Mouse (Mus musculus) spleen, adult 2 months (tissue): Measurements from ENCODE around the gene Ttc41. TPM values are rescaled to one million over a fixed set of nuclear protein-coding genes. Genes with fewer than 3 reads are reported as not detected.
A peak's percentile ranks its signal among the peaks of the same experiment; 100 is the strongest.
"Not testable (repeated sequence)": the region's sequence is repeated elsewhere in the genome, so short reads cannot be mapped to it uniquely, and the experiment has no call there.

Experiments
- DNase-seq, 2 experiments: peaks; one replicate each; pipeline versions ENCODE4 v3.0.0 to v3.0.0-alpha.2; 2012 to 2021; ENCODE audit warnings: low spot score in 2 of 2, low read depth in 1 of 2
- H3K27ac ChIP-seq: fragments of 200-500 bp; 2 replicates; pipeline ENCODE4 v1.5.1; 2012; ENCODE audit warnings: low read length, inconsistent platforms; ENCODE audit not compliant: insufficient read depth
- H3K27me3 ChIP-seq: fragments of 200-500 bp; 2 replicates; pipeline ENCODE4 v1.6.1; 2012; ENCODE audit warnings: mild to moderate bottlenecking, moderate library complexity, low read length, inconsistent platforms; ENCODE audit not compliant: control insufficient read depth, insufficient read depth
- H3K36me3 ChIP-seq: fragments of 200-500 bp; 2 replicates; pipeline ENCODE4 v1.6.1; 2012; ENCODE audit warnings: mild to moderate bottlenecking, low read length, inconsistent platforms; ENCODE audit not compliant: control insufficient read depth, insufficient read depth
- H3K4me1 ChIP-seq: fragments of 200-500 bp; 2 replicates; pipeline ENCODE4 v1.6.1; 2011; ENCODE audit warnings: inconsistent platforms; ENCODE audit not compliant: control insufficient read depth, insufficient read depth, insufficient read length
- H3K4me3 ChIP-seq: fragments of 200-500 bp; 2 replicates; pipeline ENCODE4 v1.5.1; 2011; ENCODE audit warnings: mild to moderate bottlenecking, inconsistent platforms; ENCODE audit not compliant: insufficient read depth, insufficient read length; ENCODE audit errors: extremely low read depth
- CTCF ChIP-seq: fragments of 200-500 bp; IDR thresholded peaks from 2 replicates; pipeline ENCODE4 v1.5.1; 2011; ENCODE audit warnings: mild to moderate bottlenecking, inconsistent platforms; ENCODE audit not compliant: insufficient read depth, insufficient read length, insufficient replicate concordance; ENCODE audit errors: extremely low read depth
- POLR2A ChIP-seq: fragments of 200-500 bp; IDR thresholded peaks from 2 replicates; pipeline ENCODE4 v1.6.1; 2011; ENCODE audit warnings: low read depth, low read length, inconsistent platforms
- WGBS: fragments of 180-500 bp; shearing (Covaris S2); methylation state at CpG from one replicate; pipeline ENCODE4 v1.1.7; 2018; 5-methylcytosine and 5-hydroxymethylcytosine counted together
- polyA plus RNA-seq: library from polyadenylated mRNA; depleted of rRNA; stranded (reverse); fragments of >200 nt; gene quantifications from 2 replicates; pipeline ENCODE4 v1.2.3, GENCODE M21; 2012; rRNA removed

Ttc41 gene
- polyA plus RNA-seq = 0.43 and 0.58 TPM in 2 replicates

DNA sequence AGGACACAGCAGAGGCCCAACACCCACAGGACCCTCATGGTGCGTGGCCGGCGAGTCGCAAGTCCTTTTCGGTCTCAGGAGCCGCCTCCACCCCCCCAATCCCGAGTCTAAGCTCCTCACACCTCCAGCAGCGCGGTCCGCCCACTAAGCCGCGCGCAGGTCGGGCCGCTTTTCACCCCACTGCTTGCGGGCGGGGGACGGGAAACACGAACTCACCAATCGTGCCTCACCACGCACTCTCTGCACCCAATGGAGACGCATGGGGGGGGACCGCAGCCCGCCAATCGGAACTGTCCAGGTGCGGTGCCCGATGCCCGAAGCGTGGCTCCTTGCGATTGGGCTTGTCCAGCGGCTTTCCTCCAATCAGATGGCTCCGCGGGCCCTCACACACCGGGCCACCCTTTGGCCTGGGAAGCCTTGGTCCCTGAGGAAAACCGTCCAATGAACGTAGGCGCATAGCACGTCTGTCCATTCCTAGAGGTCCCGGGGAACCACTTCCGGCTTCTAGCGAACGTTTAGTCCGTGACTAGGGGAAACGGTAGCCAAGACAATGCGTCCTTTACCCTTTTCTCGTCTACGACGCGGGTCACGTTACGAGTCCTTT lies at the start of gene Ttc41, which contains the start of gene Hsp90b1:
Gene Ttc41, plus strand, starts transcription at position 494 of the 604 bp plus-strand sequence.
Gene Hsp90b1, minus strand, starts transcription at position 192 of the 604 bp plus-strand sequence.
- peak within 1 kb of the TSS; percentile 99 for H3K27ac ChIP-seq
- TF ChIP-seq POLR2A = peak; percentile 97
- TF ChIP-seq CTCF = no peak
- H3K27me3 ChIP-seq = no peaks in the 10 kb centered on the region
- DNase-seq = peak; percentile 96 to 99
- H3K36me3 ChIP-seq = peaks cover 23% of the 10 kb centered on the region
- peaks cover 7% of the 10 kb centered on the region; the same call in 1 of the 2 replicates for H3K4me1 ChIP-seq
- peak within 1 kb of the TSS; percentile 83 for H3K4me3 ChIP-seq
- WGBS = under 1% methylated on average over 51 of the region's 51 CpGs

DNA sequence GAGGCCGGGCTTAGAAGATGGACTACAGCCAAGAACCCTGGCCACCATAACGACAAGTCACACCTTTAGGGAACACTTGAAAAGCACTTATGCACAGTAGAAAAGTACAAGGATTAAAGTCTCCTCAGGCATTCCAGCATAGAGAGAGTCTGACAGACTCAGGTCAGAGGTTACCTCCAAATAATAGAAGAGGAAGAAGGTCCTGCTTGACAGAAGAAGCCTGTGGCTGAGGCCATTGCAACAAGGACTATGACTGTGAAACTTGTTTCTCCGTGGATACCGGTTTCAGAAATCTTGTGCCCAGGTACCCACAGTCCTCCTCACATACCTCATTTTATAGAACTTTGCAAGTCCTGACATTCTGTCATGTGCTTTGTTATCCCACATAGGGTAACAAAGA lies 35.1 kb upstream of the Ttc41 start:
- not testable (repeated sequence) for H3K27me3 ChIP-seq
- WGBS = 82% methylated on average over 4 of the region's 4 CpGs

DNA sequence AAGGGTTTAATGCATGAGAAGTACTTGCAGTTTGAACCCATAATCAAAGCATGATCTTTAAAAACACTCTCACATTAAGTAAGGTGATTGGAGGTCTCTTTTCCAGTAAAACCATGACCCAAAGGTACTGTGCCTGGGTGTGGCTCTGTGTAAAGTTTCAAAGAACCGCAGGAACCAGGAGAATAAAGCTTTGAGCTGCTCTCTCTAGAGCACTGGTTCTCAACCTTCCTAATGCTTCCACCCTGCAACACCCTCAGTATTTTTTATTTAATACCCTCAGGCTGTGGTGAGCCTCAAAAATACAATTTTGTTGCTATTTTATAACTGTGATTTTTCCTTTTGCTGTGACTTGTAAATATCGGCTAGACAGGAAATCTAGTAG lies 20.8 kb upstream of the Ttc41 start:
- not testable (repeated sequence) for H3K4me3 ChIP-seq, H3K36me3 ChIP-seq, H3K27me3 ChIP-seq, H3K4me1 ChIP-seq, H3K27ac ChIP-seq, DNase-seq
- WGBS = 27% methylated on average over 2 of the region's 2 CpGs

More for the DNA sequence above, 35.1 kb upstream of the Ttc41 start:
- not testable (repeated sequence) for H3K4me3 ChIP-seq, DNase-seq, H3K27ac ChIP-seq, H3K4me1 ChIP-seq, H3K36me3 ChIP-seq

DNA sequence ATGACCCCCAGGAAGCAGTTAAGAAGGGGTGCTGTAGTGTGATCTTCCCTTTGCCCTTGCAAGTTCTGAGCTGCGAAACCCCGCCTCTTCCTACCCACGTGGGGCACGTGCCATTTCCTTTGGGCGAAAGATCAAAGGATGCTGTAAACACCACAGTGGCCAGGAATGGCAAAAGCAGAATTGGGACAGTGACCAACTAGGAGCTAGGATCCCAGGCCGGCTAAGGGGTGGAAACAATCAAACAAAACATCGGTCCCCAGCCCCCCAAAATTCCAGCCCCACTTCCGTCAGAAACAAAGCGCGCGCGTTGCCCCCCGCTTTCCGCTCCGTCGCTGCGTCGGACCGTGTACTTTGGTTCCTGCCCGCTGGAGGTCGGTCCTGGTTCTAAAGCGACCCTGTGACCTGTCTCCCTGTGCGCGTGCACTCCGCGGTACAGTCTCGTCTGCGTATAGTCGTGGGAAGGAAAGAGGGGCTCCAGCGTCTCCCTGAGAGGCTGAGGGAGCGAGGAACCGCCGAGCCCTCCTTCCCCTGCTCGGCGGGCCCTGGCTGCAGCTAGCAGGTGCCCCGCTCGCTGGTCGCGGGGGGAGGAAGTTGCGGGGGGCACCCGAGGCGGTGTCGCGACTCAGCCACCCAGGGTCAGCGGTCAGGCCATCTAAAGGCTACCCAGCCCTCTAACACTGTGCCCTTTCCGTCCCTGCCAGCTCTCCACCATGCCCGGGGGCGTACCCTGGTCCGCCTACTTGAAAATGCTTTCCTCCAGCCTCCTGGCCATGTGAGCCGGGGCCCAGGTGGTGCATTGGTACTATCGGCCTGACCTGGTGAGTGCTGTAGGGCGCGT lies 20.2 kb upstream of the Ttc41 start:
- 1% methylated on average over 52 of the region's 53 CpGs for WGBS
- peak overlapping the region; percentile 79 for H3K4me3 ChIP-seq
- not testable (repeated sequence) for H3K27me3 ChIP-seq, H3K36me3 ChIP-seq, H3K4me1 ChIP-seq
- peak overlapping the region; percentile 88 for H3K27ac ChIP-seq
- DNase-seq = peak; percentile 72 to 80

DNA sequence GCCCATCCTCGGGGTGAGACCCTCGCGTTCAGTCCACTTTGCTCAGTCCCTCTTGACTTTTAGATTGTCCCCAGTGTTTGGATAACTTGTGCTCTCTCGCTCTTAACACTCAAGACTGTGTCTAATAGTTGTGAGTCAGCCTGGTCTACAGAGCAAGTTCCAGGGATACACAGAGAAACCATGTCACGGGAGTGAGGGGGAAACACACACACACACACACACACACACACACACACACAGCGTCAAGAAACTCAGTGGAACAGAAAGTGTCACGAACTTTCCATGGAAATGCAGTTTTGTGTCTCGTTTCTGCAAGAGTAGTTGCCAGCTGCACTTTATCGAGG lies 19.6 kb upstream of the Ttc41 start:
- not testable (repeated sequence) for H3K27me3 ChIP-seq, H3K36me3 ChIP-seq, H3K4me1 ChIP-seq, DNase-seq, H3K27ac ChIP-seq
- peak overlapping the region; percentile 79 for H3K4me3 ChIP-seq
- WGBS = 11% methylated on average over 9 of the region's 9 CpGs

DNA sequence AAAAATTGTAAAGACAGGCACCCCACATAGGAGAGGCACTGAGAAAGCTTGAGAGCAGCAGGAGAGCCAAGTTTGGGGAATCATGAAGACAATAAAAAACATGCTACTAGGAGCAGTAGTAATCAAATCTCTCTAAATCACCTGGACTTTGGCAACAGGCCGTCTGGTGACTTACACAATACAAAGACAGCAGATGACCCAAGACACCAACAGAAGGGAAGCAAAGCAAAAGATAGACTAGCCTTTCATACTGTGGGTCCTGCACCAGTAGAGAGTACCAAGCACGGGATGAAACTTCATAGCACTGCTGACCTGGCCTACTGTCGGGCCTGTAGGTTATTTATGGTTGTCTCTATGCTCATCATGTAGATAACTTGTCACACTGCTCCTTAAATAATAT lies 5.4 kb upstream of the Ttc41 start:
- peaks cover 3% of the 10 kb centered on the region; the same call in 1 of the 2 replicates for H3K4me1 ChIP-seq
- TF ChIP-seq CTCF (no peak), POLR2A (no peak)
- peaks cover 47% of the 10 kb centered on the region for H3K36me3 ChIP-seq
- 81% methylated on average over 3 of the region's 3 CpGs for WGBS
- H3K27me3 ChIP-seq = no peaks in the 10 kb centered on the region
- H3K27ac ChIP-seq = no peak overlapping the region
- no peak for DNase-seq
- H3K4me3 ChIP-seq = no peak overlapping the region

DNA sequence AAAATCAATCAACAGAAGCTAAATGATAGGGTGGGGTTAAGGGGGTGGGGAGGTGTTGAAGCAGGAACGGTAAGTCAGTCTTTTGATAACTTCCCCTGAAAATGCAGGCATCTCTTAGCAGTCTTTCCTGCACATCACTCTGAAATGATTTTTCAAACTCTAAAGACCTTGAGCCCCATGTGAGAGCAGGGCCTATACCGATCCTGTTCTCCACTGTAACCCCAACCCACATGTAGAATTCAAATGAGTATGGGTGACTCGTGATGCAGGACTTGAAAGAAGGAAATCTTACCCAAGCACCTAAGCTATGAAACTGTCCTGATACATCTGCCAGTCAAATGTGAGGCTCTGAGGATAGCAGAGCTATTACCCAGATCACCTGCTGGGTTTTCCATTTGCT lies 4.6 kb upstream of the Ttc41 start:
- Histone ChIP-seq H3K4me1 (peaks cover 3% of the 10 kb centered on the region; the same call in 1 of the 2 replicates), H3K36me3 (peaks cover 42% of the 10 kb centered on the region), H3K27me3 (no peaks in the 10 kb centered on the region), H3K27ac (no peak overlapping the region), H3K4me3 (no peak overlapping the region)
- DNase-seq = no peak
- 52% methylated on average over 3 of the region's 3 CpGs for WGBS
- TF ChIP-seq CTCF (no peak), POLR2A (no peak)
